7 mouse cellular contexts compared by ENCODE assay signal in genomic region chr2:30718329-30718675, GRCm38 (mm10).
DNase-seq lines count a peak whose midpoint lies in the region; ATAC-seq lines count a peak whose summit lies in the region.

No protein-coding gene starts in this region.

- 3% methylated on average over 12 of the region's 12 CpGs for WGBS in intestine, embryonic 14.5 days

- ATAC-seq in intestine, embryonic 14.5 days (replicated peaks; ENCODE audit: low FRiP score, low TSS enrichment, low read depth), result peak; percentile 81

- DNase-seq in adrenal gland, adult 2 months, result peak; percentile 95
- peak; percentile 98 for DNase-seq in embryo, embryonic 10 days (ENCODE audit: low spot score)
- peak; percentile 86 for DNase-seq in gastrocnemius, postnatal 25 days
- DNase-seq in intestine, embryonic 14.5 days (ENCODE audit: low spot score), result no peak
- peak; percentile 90 to 94 for DNase-seq in left cerebral cortex, postnatal 10 days (ENCODE audit: extremely low spot score in 1 of 2, low spot score in 2 of 2)
- peak; percentile 86 to 93 for DNase-seq in right cerebral cortex, postnatal 36 days (ENCODE audit: low spot score in 2 of 2)

- H3K4me2 ChIP-seq in intestine, embryonic 14.5 days (ENCODE audit: low read length), result peak overlapping the region; percentile 80

- H3K4me3 ChIP-seq in intestine, embryonic 14.5 days (ENCODE audit: low read depth, low read length), result peak overlapping the region; percentile 29
- peak overlapping the region; percentile 93 for H3K4me3 ChIP-seq in megakaryocyte, embryonic 14.5 days (replicated peaks)

- peak overlapping the region; percentile 70 for H3K9ac ChIP-seq in intestine, embryonic 14.5 days (ENCODE audit: low read length)

- H3K36me3 ChIP-seq in intestine, embryonic 14.5 days (ENCODE audit: control insufficient read depth, insufficient read depth, low read length), result no peaks in the 10 kb centered on the region
- no peaks in the 10 kb centered on the region for H3K36me3 ChIP-seq in megakaryocyte, embryonic 14.5 days (replicated peaks; ENCODE audit: low read length)

- H3K9me3 ChIP-seq in intestine, embryonic 14.5 days (ENCODE audit: control insufficient read depth, low read length), result no peaks in the 10 kb centered on the region
- no peaks in the 10 kb centered on the region for H3K9me3 ChIP-seq in megakaryocyte, embryonic 14.5 days

- intact Hi-C loops in left cerebral cortex, postnatal 10 days (cut with DNase I), result loop anchor here (5.0 kb wide), 1 partner anchor 61 kb away; no protein-coding TSS in a partner anchor

- H3K27ac ChIP-seq in intestine, embryonic 14.5 days (ENCODE audit: low read depth), result peak overlapping the region; percentile 99

- H3K4me1 ChIP-seq in intestine, embryonic 14.5 days (replicated peaks; ENCODE audit: control insufficient read depth, insufficient read depth, low read length), result peaks cover 71% of the 10 kb centered on the region
- H3K4me1 ChIP-seq in megakaryocyte, embryonic 14.5 days, result peaks cover 98% of the 10 kb centered on the region

- no peaks in the 10 kb centered on the region for H3K27me3 ChIP-seq in intestine, embryonic 14.5 days (replicated peaks; ENCODE audit: control insufficient read depth, insufficient read depth, low read length)
- H3K27me3 ChIP-seq in megakaryocyte, embryonic 14.5 days (replicated peaks), result peaks cover 13% of the 10 kb centered on the region
